Mouse (Mus musculus): Measurements from ENCODE around the gene Ndufaf1. TPM values are rescaled to one million over a fixed set of nuclear protein-coding genes. Genes with fewer than 3 reads are reported as not detected.
"Not testable (repeated sequence)": the region's sequence is repeated elsewhere in the genome, so short reads cannot be mapped to it uniquely, and the experiment has no call there.

Ndufaf1 gene
- total and polyA plus RNA-seq, 3 experiments, result 16.1 to 63.6 (median 58.6) TPM

- Histone ChIP-seq H3K4me3 (no peak overlapping the region), H3K79me2 (replicated peaks; ENCODE audit: control insufficient read depth, insufficient read depth, low read length) (no peaks in the 10 kb centered on the region), H3K27ac (no peak overlapping the region), H3K9ac (ENCODE audit: low read depth, low read length) (no peak overlapping the region), H3K36me3 (ENCODE audit: control insufficient read depth, insufficient read depth, low read length) (no peaks in the 10 kb centered on the region), H3K27me3 (ENCODE audit: control insufficient read depth, insufficient read depth, low read length) (no peaks in the 10 kb centered on the region), H3K4me1 (ENCODE audit: control insufficient read depth, insufficient read depth, low read length) (no peaks in the 10 kb centered on the region)
- TF ChIP-seq EP300 (IDR thresholded peaks at IDR 0.05; ENCODE audit: insufficient read depth, low read depth, low read length) (no peak), POLR2A (IDR thresholded peaks at IDR 0.05; ENCODE audit: insufficient read depth, low read depth, low read length) (no peak), CTCF (IDR thresholded peaks at IDR 0.05) (no peak)
- intact Hi-C loops (cut with DNase I), result no loop called here
- WGBS, result 95% methylated on average over 5 of the region's 5 CpGs
- no peak for DNase-seq
These were observed 21.3 kb downstream of the Ndufaf1 start for GRCm38 (mm10) chr2:119641214-119641912.

- TF ChIP-seq POLR2A (IDR thresholded peaks at IDR 0.05; ENCODE audit: insufficient read depth, low read depth, low read length) (no peak), EP300 (IDR thresholded peaks at IDR 0.05; ENCODE audit: insufficient read depth, low read depth, low read length) (no peak), CTCF (IDR thresholded peaks at IDR 0.05) (no peak)
- 94% methylated on average over 1 of the region's 1 CpGs for WGBS
- intact Hi-C loops (cut with DNase I), result no loop called here
- Histone ChIP-seq H3K36me3 (ENCODE audit: control insufficient read depth, insufficient read depth, low read length) (no peaks in the 10 kb centered on the region), H3K9ac (ENCODE audit: low read depth, low read length) (no peak overlapping the region), H3K4me1 (ENCODE audit: control insufficient read depth, insufficient read depth, low read length) (no peaks in the 10 kb centered on the region), H3K27ac (no peak overlapping the region), H3K79me2 (replicated peaks; ENCODE audit: control insufficient read depth, insufficient read depth, low read length) (no peaks in the 10 kb centered on the region), H3K4me3 (no peak overlapping the region), H3K27me3 (ENCODE audit: control insufficient read depth, insufficient read depth, low read length) (no peaks in the 10 kb centered on the region)
- DNase-seq, result no peak
These were observed 25.8 kb downstream of the Ndufaf1 start for GRCm38 (mm10) chr2:119636781-119637180.

GRCm38 (mm10) chr2:119621302-119621701 lies 41.3 kb downstream of the Ndufaf1 start:
- no peak overlapping the region for H3K27ac ChIP-seq
- H3K79me2 ChIP-seq (replicated peaks; ENCODE audit: control insufficient read depth, insufficient read depth, low read length), result no peaks in the 10 kb centered on the region
- no peaks in the 10 kb centered on the region; the same call in 1 of the 2 replicates for H3K4me1 ChIP-seq (ENCODE audit: control insufficient read depth, insufficient read depth, low read length)
- TF ChIP-seq POLR2A (IDR thresholded peaks at IDR 0.05; ENCODE audit: insufficient read depth, low read depth, low read length), result no peak
- TF ChIP-seq EP300 (IDR thresholded peaks at IDR 0.05; ENCODE audit: insufficient read depth, low read depth, low read length), result no peak
- TF ChIP-seq CTCF (IDR thresholded peaks at IDR 0.05), result no peak
- no peak overlapping the region for H3K4me3 ChIP-seq
- no peak for DNase-seq
- H3K36me3 ChIP-seq (ENCODE audit: control insufficient read depth, insufficient read depth, low read length), result no peaks in the 10 kb centered on the region
- intact Hi-C loops (cut with DNase I), result no loop called here
- no peaks in the 10 kb centered on the region for H3K27me3 ChIP-seq (ENCODE audit: control insufficient read depth, insufficient read depth, low read length)
- no peak overlapping the region for H3K9ac ChIP-seq (ENCODE audit: low read depth, low read length)
- WGBS, result 98% methylated on average over 2 of the region's 2 CpGs

GRCm38 (mm10) chr2:119619002-119619401 lies 43.6 kb downstream of the Ndufaf1 start:
- not testable (repeated sequence) for DNase-seq; H3K27ac ChIP-seq; H3K27me3 ChIP-seq (ENCODE audit: control insufficient read depth, insufficient read depth, low read length); H3K36me3 ChIP-seq (ENCODE audit: control insufficient read depth, insufficient read depth, low read length); H3K79me2 ChIP-seq (replicated peaks; ENCODE audit: control insufficient read depth, insufficient read depth, low read length); H3K4me1 ChIP-seq (ENCODE audit: control insufficient read depth, insufficient read depth, low read length)
- H3K4me3 ChIP-seq, result peak overlapping the region; percentile 50
- intact Hi-C loops (cut with DNase I), result loop anchor here (2.0 kb wide), 1 partner anchor 24 kb away; no protein-coding TSS in a partner anchor
- 3% methylated on average over 6 of the region's 6 CpGs for WGBS
- H3K9ac ChIP-seq (ENCODE audit: low read depth, low read length), result peak overlapping the region; percentile 19; the same call in 1 of the 2 replicates

GRCm38 (mm10) chr2:119618199-119618982 lies 44.2 kb downstream of the Ndufaf1 start, which contains the start of the genes Nusap1 and Oip5:
Gene Nusap1, plus strand, starts transcription at chr2:119618298.
Gene Oip5, minus strand, starts transcription at chr2:119618469.
- TF ChIP-seq EP300 (IDR thresholded peaks at IDR 0.05; ENCODE audit: insufficient read depth, low read depth, low read length) (no peak), CTCF (IDR thresholded peaks at IDR 0.05) (no peak), POLR2A (IDR thresholded peaks at IDR 0.05; ENCODE audit: insufficient read depth, low read depth, low read length) (no peak)
- Histone ChIP-seq H3K27me3 (ENCODE audit: control insufficient read depth, insufficient read depth, low read length) (no peaks in the 10 kb centered on the region), H3K9ac (ENCODE audit: low read depth, low read length) (peak within 1 kb of the TSS; percentile 71), H3K79me2 (replicated peaks; ENCODE audit: control insufficient read depth, insufficient read depth, low read length) (no peaks in the 10 kb centered on the region), H3K4me1 (ENCODE audit: control insufficient read depth, insufficient read depth, low read length) (no peaks in the 10 kb centered on the region; the same call in 1 of the 2 replicates), H3K27ac (peak within 1 kb of the TSS; percentile 0; the same call in 1 of the 2 replicates), H3K4me3 (peak within 1 kb of the TSS; percentile 50), H3K36me3 (ENCODE audit: control insufficient read depth, insufficient read depth, low read length) (no peaks in the 10 kb centered on the region)
- DNase-seq, result peak; percentile 91 to 92
- WGBS, result under 1% methylated on average over 55 of the region's 55 CpGs
- intact Hi-C loops (cut with DNase I), result loop anchor here (2.0 kb wide), 1 partner anchor 24 kb away; no protein-coding TSS in a partner anchor

GRCm38 (mm10) chr2:119617841-119618198 lies 44.8 kb downstream of the Ndufaf1 start:
- intact Hi-C loops (cut with DNase I), result loop anchor here (2.0 kb wide), 1 partner anchor 23 kb away; no protein-coding TSS in a partner anchor
- TF ChIP-seq CTCF (IDR thresholded peaks at IDR 0.05), result no peak
- no peak for TF ChIP-seq EP300 (IDR thresholded peaks at IDR 0.05; ENCODE audit: insufficient read depth, low read depth, low read length)
- TF ChIP-seq POLR2A (IDR thresholded peaks at IDR 0.05; ENCODE audit: insufficient read depth, low read depth, low read length), result no peak
- peak overlapping the region; percentile 50 for H3K4me3 ChIP-seq
- no peaks in the 10 kb centered on the region; the same call in 1 of the 2 replicates for H3K4me1 ChIP-seq (ENCODE audit: control insufficient read depth, insufficient read depth, low read length)
- peak overlapping the region; percentile 71 for H3K9ac ChIP-seq (ENCODE audit: low read depth, low read length)
- no peaks in the 10 kb centered on the region for H3K27me3 ChIP-seq (ENCODE audit: control insufficient read depth, insufficient read depth, low read length)
- under 1% methylated on average over 13 of the region's 13 CpGs for WGBS
- no peaks in the 10 kb centered on the region for H3K36me3 ChIP-seq (ENCODE audit: control insufficient read depth, insufficient read depth, low read length)
- no peak for DNase-seq
- peak overlapping the region; percentile 0; the same call in 1 of the 2 replicates for H3K27ac ChIP-seq
- H3K79me2 ChIP-seq (replicated peaks; ENCODE audit: control insufficient read depth, insufficient read depth, low read length), result no peaks in the 10 kb centered on the region

Data from heart, adult 2 months (tissue).